Mouse (Mus musculus) right cerebral cortex, adult 2 months (tissue): ENCODE results near the gene Hoxc12.

Source experiments
- DNase-seq, 2 experiments: peaks; one replicate each; pipeline ENCODE4 v3.0.0; 2021 to 2022; ENCODE audit warnings: low spot score in 2 of 2

Gene Hoxc12

GRCm38 (mm10) chr15:102937036-102937666, 594 bp downstream of the Hoxc12 start:
- DNase-seq, result no peak

- DNase-seq, result no peak
Observed at GRCm38 (mm10) chr15:102939256-102940155, 2.9 kb downstream of the Hoxc12 start.

GRCm38 (mm10) chr15:102942739-102943467, 6.3 kb downstream of the Hoxc12 start:
- no peak for DNase-seq

DNA sequence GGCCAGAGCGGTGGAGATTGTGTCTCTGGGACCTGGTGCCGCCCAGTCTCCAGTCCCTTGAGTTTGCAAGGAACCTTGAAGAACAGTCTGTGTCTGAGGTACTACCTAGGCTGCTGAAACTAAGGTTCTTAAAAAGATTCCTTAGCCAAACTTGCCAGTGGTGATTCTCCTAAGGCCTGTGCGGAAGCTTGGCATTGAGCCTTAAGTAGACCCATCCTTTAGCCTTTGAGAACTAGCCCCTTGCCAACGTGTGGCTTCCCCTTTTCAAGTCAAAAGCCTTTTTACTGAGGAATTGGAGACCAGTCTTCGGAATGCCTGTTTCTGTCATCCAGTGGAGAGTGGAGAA, 6.9 kb downstream of the Hoxc12 start:
- no peak for DNase-seq

DNA sequence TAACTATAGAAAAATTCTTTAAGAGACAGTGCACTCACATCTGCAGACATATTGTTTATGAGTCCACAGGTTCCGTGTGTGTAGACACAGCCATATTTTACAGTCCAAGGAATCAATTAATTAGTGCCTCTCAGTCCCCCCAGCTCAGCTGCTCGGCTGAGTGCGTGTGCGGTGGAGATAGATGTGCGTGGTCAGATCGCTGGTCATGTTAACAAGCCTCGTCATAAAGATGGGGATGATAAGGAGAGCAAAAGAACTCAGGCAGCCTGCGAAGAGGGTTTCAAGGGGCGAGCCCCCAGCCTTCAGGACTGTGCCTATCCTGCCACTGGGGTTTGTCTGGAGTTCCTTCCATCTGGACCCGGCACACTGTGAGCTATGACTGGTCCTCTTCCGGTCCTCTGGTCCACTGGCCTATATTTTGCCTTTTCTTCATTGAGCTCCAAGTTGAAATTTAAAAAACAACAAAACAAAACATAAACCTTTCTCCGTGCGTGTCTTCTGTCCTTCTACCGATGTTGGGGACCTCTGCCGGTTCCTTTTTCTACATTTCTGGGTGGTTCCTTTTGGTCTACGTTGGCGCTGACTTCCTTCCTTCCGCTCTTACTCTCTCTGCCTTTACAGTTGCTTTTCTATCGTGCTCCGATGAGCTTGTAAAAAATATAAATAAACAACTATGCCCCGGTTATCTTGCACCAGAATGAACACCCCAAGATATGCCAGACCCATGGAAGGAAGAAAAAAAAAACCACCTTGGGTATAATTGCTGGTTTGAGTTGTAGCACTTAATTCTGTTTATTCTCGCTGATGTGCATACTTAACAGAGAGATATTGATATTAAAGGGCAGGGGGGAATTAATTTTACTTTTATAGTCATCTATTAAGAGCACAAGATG, 8.9 kb downstream of the Hoxc12 start:
- no peak for DNase-seq

GRCm38 (mm10) chr15:102947276-102947675, 10.7 kb downstream of the Hoxc12 start:
- no peak for DNase-seq

DNA sequence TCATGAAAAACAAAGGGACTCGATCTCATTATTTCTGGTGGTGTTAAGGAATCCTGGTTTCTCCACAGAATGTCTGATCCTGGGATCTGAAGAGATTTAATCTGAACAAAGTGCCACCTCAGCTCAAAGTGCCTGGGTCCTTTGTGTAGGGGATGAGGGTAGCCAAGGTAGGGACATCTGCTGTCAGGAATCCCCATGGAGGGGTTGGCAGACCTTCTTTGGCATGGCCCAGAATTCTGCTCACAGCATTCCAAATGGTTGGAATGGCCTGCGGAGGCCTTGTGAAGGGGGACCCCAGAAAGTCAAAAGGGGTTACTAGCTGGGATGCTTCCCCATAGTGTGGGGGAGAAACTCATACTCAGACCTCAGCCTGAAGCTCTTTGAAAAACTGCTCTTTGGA, 12.3 kb downstream of the Hoxc12 start:
- no peak for DNase-seq

DNA sequence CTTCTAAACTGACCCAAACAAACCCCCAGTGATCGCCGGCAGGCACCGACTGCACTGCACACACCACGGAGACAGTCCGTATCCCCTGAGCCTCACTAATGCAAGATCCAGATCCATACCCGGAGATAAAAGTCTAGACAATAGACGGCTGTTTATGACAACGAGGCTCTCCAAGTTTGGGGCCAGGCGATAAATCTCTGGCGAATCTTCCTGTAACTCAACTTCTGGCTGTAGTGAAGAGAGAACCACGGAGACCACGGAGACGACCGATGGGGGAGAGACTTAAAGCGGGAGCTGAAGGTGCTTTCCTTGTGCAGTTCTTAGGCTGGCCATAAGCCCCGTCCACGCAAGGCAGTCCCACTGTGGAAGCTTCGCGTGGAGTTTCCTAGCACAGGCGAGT, 13.1 kb downstream of the Hoxc12 start:
- no peak for DNase-seq

DNA sequence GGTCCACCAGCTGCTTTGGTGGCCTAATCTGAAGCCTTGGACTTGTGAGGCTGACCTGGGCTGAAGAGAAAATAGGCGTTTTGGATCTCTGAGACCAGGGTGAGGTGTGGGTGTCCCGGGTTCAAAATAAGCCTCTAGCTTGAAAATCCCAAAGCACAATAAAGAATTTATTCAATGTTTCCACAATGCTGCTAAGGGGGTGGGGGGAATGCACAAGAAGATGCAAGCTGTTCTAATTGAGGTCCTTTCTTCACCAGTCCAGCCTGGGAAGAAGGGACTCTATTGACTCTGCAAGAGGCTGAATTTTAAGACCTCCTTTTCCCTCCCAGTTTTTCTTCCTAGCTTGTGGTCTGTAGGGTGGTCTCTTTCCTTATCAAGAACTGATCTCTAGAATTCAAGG, 14.3 kb downstream of the Hoxc12 start:
- DNase-seq, result no peak

GRCm38 (mm10) chr15:102953561-102953960, 17.0 kb downstream of the Hoxc12 start:
- no peak for DNase-seq

- DNase-seq, result no peak
Observed at GRCm38 (mm10) chr15:102954192-102955006, 17.8 kb downstream of the Hoxc12 start, which contains the start of gene Hoxc11. Gene Hoxc11 (plus strand): TSS chr15:102954427.

- DNase-seq, result no peak
Observed at GRCm38 (mm10) chr15:102955007-102955382, 18.4 kb downstream of the Hoxc12 start.

- no peak for DNase-seq
Observed at GRCm38 (mm10) chr15:102955833-102956640, 19.5 kb downstream of the Hoxc12 start.

- no peak for DNase-seq
Observed at GRCm38 (mm10) chr15:102956906-102957305, 20.3 kb downstream of the Hoxc12 start.

DNA sequence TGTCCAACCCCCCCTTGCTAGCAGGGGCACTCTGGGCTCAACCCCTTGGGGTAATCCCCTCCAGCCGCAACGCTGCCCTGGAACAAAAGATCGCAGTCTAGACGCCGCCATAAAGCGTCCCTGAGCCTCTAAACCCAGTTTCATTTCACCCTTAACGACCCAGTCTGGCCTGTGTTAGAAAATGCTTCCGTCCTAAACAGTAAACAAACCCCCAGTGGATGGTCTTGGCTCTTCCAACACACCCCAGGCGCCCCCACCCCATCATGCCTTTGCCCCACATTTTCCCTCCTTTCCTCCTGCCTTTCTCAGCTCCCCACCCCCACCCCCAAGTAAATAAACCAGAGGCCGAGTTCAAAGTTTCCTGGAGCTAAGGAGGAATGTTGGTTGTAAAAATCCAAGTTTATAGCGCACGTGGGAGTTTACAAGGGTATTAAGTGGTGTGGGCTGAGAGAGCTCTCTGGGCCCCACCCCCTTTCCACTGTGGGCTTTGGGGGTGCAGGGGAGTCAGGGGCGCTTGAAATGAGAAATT, 23.2 kb downstream of the Hoxc12 start:
- DNase-seq, result no peak

GRCm38 (mm10) chr15:102961728-102962127, 25.2 kb downstream of the Hoxc12 start:
- DNase-seq, result no peak

DNA sequence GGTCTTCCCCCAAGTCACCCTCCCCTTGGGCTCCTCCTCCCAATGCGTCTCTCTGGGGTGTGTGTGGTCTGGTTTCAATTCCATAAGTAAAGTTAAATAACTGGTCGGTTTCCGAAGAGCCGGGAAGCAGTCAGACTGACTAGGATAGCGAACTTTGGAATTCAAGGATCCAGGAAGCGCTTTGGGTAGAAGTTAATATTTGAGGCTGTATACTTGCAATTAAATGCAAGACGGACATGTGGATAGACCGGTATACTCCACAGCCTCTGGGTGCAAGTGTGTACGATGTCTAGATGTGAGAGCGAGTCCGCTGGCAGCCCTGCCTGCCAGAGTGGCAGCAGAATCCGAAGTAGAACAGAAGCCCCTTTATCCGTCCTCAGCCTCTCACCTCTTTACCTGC, 25.9 kb downstream of the Hoxc12 start:
- DNase-seq, result no peak

DNA sequence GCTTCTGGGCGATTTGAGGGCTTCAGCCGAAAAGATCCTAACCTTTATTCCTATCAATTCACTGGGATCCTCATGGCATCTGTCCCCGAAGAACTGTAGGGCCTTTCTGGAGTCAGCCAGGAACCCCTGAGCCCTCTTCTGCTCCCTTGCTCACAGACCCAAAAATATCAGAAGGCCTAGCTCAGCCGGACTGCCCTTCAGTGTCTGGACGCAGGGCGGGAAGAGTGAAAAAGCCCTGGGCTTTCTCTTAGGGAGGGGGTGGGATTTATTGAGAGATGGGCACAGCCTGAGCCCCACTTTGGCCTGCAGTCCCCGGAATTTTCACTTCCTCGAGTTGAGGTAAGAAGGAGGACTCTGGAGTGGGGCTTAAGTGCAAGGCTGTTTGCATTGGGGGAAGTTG, 26.7 kb downstream of the Hoxc12 start:
- DNase-seq, result no peak
